Mouse (Mus musculus) midbrain, embryonic 15.5 days (tissue): ENCODE data around the gene Serpina7. TPM values are rescaled to one million over a fixed set of nuclear protein-coding genes. Genes with fewer than 3 reads are reported as not detected.

Experiments used
- polyA plus RNA-seq: library from polyadenylated mRNA; unstranded; fragments of >200 nt; fragmentation: Nextera tagmentation; extraction: Ambion mirVana; gene quantifications from 2 replicates; pipeline ENCODE4 v1.2.1, GENCODE M21; 2015

Gene Serpina7
- polyA plus RNA-seq, 1 experiment from 2014 or later = not detected

Other genes starting within 250 kb of the Serpina7 start
- gene Nrk, start 170.8 kb downstream of the Serpina7 start, polyA plus RNA-seq = 0.50 and 1.2 TPM in 2 replicates
- not detected in 2 replicates for gene 4930513O06Rik, start 1.0 kb upstream of the Serpina7 start, polyA plus RNA-seq
- gene 4933428M09Rik, start 94.0 kb upstream of the Serpina7 start, polyA plus RNA-seq = not detected in 2 replicates
- 8.4 and 8.6 TPM in 2 replicates for gene Mum1l1, start 124.8 kb upstream of the Serpina7 start, polyA plus RNA-seq
- gene Trap1a, start 248.4 kb upstream of the Serpina7 start, polyA plus RNA-seq = not detected in 2 replicates